Mouse (Mus musculus): ENCODE measurements around the gene Cfap45. TPM values are rescaled to one million over a fixed set of nuclear protein-coding genes. Genes with fewer than 3 reads are reported as not detected.

Cfap45 gene
- polyA plus RNA-seq, 1 experiment from 2014 or later = 2.7 TPM

DNA sequence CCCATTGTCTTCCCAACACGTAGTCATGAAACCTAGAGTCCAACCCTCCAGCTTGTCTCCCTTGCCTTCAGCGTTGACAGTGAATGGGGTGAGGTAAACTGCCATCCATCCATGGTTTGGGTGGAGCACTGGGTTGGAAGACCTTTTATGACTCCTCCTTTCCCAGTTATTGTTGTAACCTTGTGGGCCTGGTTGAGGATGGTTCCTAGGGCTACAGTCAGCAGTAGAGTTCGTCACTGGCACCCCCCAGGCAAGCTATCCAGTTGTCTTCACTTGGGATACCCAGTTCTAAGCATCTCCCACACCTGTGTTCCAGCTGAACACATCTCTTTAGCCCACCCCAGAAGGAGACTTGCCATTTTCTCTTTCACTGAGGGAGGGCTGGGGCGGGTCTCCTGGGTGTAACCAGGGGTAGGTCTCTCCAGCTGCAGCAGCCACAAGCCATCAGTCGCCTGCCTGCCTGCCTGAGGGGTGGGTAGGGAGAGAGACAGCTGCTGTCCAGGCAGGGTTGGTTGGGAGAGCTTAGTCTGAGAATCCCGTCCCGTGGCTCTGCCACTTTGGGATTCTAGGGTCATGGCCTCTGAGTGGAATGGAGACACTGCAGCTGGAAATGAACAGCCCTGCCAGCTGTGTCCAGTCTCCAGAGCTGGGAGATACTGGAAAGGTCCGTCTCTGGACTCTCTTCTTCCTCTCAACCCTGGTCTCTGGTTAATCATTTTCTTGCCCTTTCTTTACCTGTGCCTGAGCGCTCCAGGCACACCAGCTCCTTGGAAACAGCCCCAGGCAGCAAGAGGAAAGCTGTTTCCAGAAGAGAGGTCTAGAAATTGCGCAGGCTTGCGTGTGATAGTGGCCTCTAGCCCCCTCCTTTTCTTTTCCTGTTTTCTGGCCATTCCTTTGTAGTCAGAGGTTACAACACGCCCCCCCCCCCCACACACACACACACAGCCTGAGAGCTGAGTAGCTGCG lies 18.2 kb upstream of the Cfap45 start:
- Histone ChIP-seq H3K27ac (peak overlapping the region; percentile 96), H3K36me3 (ENCODE audit: inconsistent target) (peaks cover 25% of the 10 kb centered on the region; the same call in 1 of the 2 replicates), H3K79me2 (ENCODE audit: inconsistent target) (peaks cover 59% of the 10 kb centered on the region), H3K4me3 (ENCODE audit: inconsistent target) (peak overlapping the region; percentile 82)
- WGBS (ENCODE audit: missing documents) = 28% methylated on average over 10 of the region's 13 CpGs

DNA sequence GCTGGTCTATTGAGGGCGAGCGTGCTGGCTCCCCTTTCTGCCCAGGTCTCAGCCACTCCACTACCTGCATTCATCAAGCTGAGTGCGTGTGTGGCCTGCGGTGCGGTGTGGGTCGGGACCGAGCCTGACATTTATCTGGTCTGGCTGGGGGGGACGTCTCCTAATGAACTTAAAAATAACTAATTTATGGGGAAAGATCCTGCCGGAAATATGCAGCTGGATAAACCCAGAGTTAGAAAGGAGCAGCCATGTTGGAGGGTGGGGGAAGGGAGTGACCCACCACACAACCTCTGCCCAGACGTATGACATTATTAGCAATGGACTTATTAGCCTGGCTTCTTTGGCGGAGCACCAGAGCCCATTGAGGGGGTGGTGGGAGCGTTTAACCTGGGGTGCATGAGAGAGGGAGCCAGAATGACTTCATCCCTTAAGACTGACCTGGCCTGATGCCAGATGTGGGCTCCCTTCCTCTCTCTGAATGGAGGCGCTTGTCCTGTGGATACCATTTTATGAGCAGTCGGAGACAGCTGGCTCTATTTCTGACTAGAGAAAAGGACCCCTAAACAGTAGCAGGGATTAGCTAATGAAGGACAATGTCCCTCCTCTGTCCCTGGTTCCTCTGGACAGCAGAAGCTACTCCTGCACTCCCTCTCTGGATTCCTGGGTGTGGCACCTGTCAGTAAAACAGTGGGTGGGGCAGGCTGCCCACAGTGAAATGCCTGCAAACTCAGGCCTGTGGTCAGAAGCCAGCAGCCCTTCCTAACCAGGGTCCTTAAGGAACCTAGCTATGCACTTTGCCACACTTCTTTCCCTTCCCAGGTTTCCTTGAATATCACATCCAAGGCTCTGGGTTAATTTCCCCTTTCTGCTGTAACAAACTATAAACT lies 17.2 kb upstream of the Cfap45 start:
- Histone ChIP-seq H3K79me2 (ENCODE audit: inconsistent target) (peaks cover 59% of the 10 kb centered on the region), H3K27ac (peak overlapping the region; percentile 96), H3K36me3 (ENCODE audit: inconsistent target) (peaks cover 29% of the 10 kb centered on the region; the same call in 1 of the 2 replicates), H3K4me3 (ENCODE audit: inconsistent target) (peak overlapping the region; percentile 82)
- 34% methylated on average over 14 of the region's 14 CpGs for WGBS (ENCODE audit: missing documents)

DNA sequence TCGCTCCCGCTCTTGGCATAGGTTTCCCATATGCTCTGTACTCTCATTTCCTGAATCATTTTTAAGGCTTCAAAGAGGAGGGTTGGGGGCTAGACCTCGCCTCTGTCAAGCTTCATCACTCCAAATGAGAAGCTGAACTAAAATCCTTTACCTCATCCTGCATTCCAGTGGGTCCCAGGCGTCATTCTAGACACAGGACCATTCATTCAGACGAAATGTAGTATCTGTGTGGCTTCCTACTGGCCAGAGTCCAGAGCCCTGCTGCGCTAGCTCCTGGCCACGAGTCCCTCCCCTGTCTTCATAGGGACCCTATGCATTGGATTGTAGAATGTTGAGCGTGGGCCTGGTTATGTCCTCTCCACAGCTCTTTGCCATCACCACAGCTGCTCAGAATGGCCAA lies 15.8 kb upstream of the Cfap45 start:
- H3K36me3 ChIP-seq (ENCODE audit: inconsistent target) = peaks cover 29% of the 10 kb centered on the region; the same call in 1 of the 2 replicates
- H3K4me3 ChIP-seq (ENCODE audit: inconsistent target) = no peak overlapping the region
- H3K79me2 ChIP-seq (ENCODE audit: inconsistent target) = peaks cover 59% of the 10 kb centered on the region
- WGBS (ENCODE audit: missing documents) = 80% methylated on average over 8 of the region's 8 CpGs
- no peak overlapping the region for H3K27ac ChIP-seq

DNA sequence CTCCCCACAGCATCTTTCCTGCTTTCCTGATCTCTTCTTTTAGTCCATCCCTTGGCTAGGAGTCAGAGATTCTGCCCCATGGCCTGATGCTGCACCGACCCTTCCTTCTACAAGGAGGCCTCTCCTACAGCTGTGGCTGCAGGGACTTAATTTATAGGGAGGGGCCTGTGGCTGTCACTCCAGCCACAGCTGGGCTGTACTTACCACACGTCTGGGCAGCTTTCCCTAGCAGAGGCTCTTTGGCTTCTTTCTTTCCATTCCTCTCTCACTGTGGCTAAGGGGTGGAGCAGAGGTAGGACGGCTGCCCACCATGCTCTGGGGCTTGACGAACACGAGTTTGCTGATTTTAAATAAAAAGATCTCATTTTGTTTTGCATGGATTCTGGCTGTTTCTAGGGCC lies 13.6 kb upstream of the Cfap45 start:
- peaks cover 41% of the 10 kb centered on the region for H3K79me2 ChIP-seq (ENCODE audit: inconsistent target)
- peaks cover 29% of the 10 kb centered on the region; the same call in 1 of the 2 replicates for H3K36me3 ChIP-seq (ENCODE audit: inconsistent target)
- no peak overlapping the region for H3K27ac ChIP-seq
- no peak overlapping the region for H3K4me3 ChIP-seq (ENCODE audit: inconsistent target)
- 40% methylated on average over 5 of the region's 5 CpGs for WGBS (ENCODE audit: missing documents)

DNA sequence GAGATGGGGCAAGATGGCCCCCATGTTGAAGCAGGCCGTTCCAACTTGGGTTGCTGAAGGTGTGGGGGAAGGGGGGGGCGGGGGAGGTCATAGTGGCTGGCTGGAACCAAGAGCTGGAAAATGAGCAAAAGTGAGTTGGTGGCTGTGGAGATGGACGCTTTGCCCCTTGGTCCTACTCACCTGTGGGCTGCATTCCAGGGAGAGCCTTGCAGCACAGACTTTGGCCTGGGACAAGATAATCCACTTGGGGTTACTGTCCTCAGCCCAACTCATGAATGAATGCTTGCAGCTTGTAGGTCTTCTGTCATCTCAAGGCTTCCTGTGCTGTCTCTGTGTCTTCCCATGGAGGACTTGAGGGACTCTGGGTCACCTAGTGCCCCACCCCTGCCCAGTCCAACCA lies 12.9 kb upstream of the Cfap45 start:
- no peak overlapping the region for H3K27ac ChIP-seq
- H3K36me3 ChIP-seq (ENCODE audit: inconsistent target) = peaks cover 29% of the 10 kb centered on the region; the same call in 1 of the 2 replicates
- peaks cover 34% of the 10 kb centered on the region for H3K79me2 ChIP-seq (ENCODE audit: inconsistent target)
- 94% methylated on average over 2 of the region's 3 CpGs for WGBS (ENCODE audit: missing documents)
- H3K4me3 ChIP-seq (ENCODE audit: inconsistent target) = no peak overlapping the region

DNA sequence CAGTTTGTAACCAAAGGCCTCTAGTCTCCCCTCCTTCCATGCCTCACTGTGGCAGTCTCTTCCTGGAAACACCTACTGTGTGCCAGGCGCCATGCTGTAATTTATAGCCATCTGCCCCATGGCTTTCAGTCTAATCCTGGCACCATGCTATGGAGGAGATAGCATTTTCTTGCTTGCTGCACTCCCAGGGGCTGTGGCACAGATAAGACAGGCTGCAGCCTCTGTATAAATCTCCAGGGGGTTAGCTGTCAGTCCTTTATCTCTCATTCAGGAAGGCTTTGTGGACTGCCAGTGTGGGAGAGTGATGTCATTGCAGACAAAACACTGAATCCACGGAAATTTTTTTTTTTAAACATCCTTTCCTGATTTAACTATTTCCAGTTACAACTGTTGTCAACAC lies 12.4 kb upstream of the Cfap45 start:
- 73% methylated on average over 2 of the region's 2 CpGs for WGBS (ENCODE audit: missing documents)
- no peak overlapping the region for H3K4me3 ChIP-seq (ENCODE audit: inconsistent target)
- H3K36me3 ChIP-seq (ENCODE audit: inconsistent target) = peaks cover 29% of the 10 kb centered on the region; the same call in 1 of the 2 replicates
- no peak overlapping the region for H3K27ac ChIP-seq
- H3K79me2 ChIP-seq (ENCODE audit: inconsistent target) = peaks cover 29% of the 10 kb centered on the region

DNA sequence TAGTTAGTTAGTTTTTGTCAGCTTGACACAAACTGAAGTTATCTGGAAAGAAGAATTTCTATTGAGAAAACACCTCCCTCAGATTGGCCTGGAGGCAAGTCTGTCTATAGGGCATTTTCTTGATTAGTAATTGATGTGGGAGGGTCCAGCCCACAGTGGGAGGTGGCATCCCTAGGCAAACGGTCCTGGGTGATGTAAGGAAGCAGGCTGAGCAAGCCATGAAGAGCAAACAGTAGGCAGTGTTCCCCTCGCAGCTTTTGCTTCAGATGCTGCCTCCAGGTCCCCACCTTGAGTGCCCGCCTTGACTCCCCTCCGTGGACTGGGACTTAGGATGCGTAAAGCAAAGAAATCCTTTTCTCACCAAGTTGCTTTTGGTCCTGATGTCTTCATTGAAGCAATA lies 11.4 kb upstream of the Cfap45 start:
- H3K4me3 ChIP-seq (ENCODE audit: inconsistent target) = no peak overlapping the region
- 80% methylated on average over 5 of the region's 5 CpGs for WGBS (ENCODE audit: missing documents)
- peaks cover 29% of the 10 kb centered on the region; the same call in 1 of the 2 replicates for H3K36me3 ChIP-seq (ENCODE audit: inconsistent target)
- H3K27ac ChIP-seq = no peak overlapping the region
- H3K79me2 ChIP-seq (ENCODE audit: inconsistent target) = peaks cover 19% of the 10 kb centered on the region

DNA sequence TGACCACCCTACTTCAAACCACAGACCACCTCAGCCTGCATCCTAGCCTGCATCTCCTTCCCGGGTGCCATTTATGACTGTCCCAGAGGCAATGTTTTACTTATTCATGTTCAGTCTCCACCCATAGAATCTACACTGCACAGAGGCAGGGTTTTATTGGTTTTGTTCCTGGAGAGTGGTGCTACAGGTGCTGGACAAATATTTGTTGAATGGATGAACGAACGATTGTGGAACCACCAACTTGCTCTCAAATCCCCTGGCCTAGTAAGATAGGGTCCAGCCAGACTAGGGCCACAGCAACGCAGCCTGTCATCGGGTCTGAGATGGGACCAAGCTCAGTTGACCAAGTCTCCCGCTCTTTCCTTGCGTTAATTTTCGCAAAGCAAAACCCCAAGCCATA lies 10.6 kb upstream of the Cfap45 start:
- WGBS (ENCODE audit: missing documents) = 56% methylated on average over 8 of the region's 8 CpGs
- Histone ChIP-seq H3K79me2 (ENCODE audit: inconsistent target) (peaks cover 11% of the 10 kb centered on the region), H3K4me3 (ENCODE audit: inconsistent target) (no peak overlapping the region), H3K36me3 (ENCODE audit: inconsistent target) (peaks cover 27% of the 10 kb centered on the region; the same call in 1 of the 2 replicates), H3K27ac (no peak overlapping the region)

DNA sequence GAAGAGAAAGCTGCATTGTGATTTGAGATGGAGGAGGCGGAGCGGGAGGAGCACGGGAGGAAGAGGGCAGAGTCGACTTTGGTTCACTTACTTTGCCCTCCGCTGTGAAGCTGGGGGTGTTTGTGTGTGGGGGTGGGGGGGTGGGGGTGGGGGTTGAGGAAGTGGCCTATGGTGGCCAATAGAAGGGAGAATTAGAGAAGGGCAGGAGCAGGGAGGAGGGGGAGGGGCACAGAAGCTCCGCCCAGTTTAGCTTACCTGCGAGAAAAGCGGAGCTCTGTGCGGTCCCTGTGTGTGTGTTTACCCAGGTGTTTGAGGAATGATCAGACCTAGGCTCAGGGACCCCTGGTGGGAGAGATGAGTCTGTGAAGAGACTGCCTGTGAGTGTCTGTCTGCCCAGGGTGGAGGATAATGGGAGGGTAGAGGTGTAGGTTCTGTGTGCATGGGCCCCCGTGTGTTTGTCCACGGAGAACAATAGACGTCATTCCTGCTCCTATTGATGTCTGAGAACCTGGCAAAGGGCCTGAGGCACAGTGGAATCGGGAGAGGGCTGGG lies 10.1 kb upstream of the Cfap45 start:
- Histone ChIP-seq H3K4me3 (ENCODE audit: inconsistent target) (no peak overlapping the region), H3K79me2 (ENCODE audit: inconsistent target) (peaks cover 6% of the 10 kb centered on the region), H3K36me3 (ENCODE audit: inconsistent target) (peaks cover 22% of the 10 kb centered on the region; the same call in 1 of the 2 replicates), H3K27ac (no peak overlapping the region)
- WGBS (ENCODE audit: missing documents) = 84% methylated on average over 10 of the region's 13 CpGs

DNA sequence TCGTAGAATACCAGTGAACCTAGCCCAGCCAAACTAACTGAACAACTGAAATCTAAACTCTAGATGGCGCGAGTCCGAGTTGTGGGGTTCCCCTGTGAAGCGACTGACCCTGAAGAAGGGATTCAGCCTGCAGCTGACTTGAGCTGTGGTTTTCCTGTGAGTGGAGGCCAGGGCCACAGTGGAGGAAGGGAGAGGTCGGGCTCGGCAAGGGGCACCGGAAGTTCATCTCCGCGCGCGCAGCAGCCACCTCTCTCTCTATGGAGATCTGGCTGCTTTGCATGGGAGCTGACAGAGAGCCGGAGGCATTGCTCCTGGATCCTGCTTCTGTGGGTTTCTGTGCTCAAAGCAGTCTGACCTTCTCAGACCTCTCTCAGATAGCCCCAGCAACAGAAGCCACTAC lies 7.6 kb upstream of the Cfap45 start:
- 3% methylated on average over 13 of the region's 13 CpGs for WGBS (ENCODE audit: missing documents)
- Histone ChIP-seq H3K36me3 (ENCODE audit: inconsistent target) (no peaks in the 10 kb centered on the region; the same call in 1 of the 2 replicates), H3K27ac (peak overlapping the region; percentile 98), H3K79me2 (ENCODE audit: inconsistent target) (no peaks in the 10 kb centered on the region), H3K4me3 (ENCODE audit: inconsistent target) (peak overlapping the region; percentile 21)

DNA sequence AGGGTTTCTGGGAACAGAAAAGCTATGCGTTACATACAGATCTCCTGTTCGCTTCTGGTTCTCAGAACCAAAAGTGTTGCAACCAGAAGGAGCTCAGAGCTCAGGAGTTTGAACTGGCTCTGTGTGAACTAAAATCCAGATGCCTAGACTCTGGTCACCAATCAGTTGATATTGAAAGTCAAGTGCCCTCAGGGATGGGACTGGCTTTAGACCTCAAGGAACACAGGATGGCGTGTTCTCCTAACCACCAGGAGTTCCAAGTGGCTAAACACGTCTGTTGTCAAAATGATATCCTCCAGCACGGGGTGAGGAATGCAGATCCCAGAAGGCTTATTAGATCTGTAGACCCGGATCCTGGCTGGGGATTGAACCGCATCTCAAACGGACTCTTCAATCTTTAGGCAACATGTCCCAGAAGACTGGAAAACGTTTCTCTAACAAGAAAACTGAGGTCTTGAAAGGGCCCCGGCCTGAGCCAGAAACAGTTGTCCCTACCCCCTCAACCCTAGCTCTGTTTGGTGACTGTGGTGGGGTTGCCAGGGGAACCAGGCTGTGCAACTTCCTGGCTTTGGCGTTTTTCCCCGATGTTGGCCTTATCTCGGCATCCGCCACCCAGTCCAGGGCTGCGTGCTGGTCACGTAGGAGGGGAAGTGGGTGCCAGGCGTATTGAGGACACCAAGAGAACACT lies 6.9 kb upstream of the Cfap45 start:
- WGBS (ENCODE audit: missing documents) = 5% methylated on average over 17 of the region's 17 CpGs
- Histone ChIP-seq H3K36me3 (ENCODE audit: inconsistent target) (no peaks in the 10 kb centered on the region), H3K4me3 (ENCODE audit: inconsistent target) (peak overlapping the region; percentile 21)

DNA sequence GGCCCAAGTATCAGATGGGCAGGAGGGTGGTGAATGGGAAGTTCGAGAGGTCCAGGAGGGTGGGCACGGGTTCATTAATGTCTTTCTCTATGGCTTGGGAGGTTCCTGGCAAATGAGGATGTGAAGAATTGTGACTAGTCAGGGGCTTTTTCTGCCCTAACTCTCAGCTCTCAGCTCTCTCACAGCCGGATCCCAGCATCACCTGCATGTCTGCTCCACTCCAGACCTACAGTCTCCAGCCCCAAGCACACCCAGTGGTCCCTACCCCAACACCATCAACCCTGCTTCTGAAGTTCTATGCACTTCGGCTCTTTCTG lies 6.4 kb upstream of the Cfap45 start:
- Histone ChIP-seq H3K36me3 (ENCODE audit: inconsistent target) (no peaks in the 10 kb centered on the region), H3K27ac (peak overlapping the region; percentile 98), H3K79me2 (ENCODE audit: inconsistent target) (no peaks in the 10 kb centered on the region), H3K4me3 (ENCODE audit: inconsistent target) (no peak overlapping the region)
- WGBS (ENCODE audit: missing documents) = 3% methylated on average over 4 of the region's 4 CpGs

More for the DNA sequence above, 6.9 kb upstream of the Cfap45 start:
- Histone ChIP-seq H3K79me2 (ENCODE audit: inconsistent target) (no peaks in the 10 kb centered on the region), H3K27ac (peak overlapping the region; percentile 98)

DNA sequence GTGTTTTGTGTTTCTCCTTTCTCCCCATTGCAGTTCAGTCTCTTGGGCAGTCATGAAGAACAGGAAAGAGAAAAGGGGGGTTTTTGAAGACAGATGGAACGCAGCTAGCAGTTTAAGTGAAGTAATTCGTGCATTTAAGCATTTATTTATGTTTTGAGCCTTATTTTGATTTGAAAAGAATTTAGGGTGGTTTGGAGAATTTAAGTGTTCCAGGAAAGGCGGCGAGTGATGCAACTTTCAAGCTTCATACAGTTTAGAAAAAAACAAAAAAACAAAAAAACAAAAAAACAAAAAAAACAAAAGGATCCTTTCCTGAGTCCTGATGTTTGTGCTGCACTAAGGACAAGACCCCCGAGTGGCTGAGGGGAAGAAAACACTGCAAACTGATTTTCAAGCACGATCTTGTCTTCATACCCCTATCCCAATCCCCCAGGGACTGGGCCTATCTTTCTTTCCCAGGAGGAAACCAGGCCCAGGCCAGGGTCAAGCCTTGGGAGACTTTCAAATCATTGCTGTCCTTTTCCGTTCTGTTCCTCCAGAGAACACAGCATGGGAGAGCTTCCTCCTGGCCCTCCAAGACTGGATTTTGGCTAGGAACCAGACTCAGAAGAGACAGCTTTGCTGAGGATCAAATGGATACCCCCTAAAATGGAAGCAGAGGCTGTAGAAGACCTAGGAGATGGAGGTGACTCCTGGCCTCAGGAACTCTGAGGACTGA lies 5.9 kb upstream of the Cfap45 start:
- peak overlapping the region; percentile 98 for H3K27ac ChIP-seq
- H3K4me3 ChIP-seq (ENCODE audit: inconsistent target) = no peak overlapping the region
- whole genome bisulfite sequencing (ENCODE audit: missing documents) = 32% methylated on average over 7 of the region's 7 CpGs
- H3K79me2 ChIP-seq (ENCODE audit: inconsistent target) = no peaks in the 10 kb centered on the region
- no peaks in the 10 kb centered on the region for H3K36me3 ChIP-seq (ENCODE audit: inconsistent target)

Measured in macrophage (primary cell).